Mouse (Mus musculus): Measurements from ENCODE around the gene Uqcc1.
"Not testable (repeated sequence)": the region's sequence is repeated elsewhere in the genome, so short reads cannot be mapped to it uniquely, and the experiment has no call there.

Gene Uqcc1

DNA sequence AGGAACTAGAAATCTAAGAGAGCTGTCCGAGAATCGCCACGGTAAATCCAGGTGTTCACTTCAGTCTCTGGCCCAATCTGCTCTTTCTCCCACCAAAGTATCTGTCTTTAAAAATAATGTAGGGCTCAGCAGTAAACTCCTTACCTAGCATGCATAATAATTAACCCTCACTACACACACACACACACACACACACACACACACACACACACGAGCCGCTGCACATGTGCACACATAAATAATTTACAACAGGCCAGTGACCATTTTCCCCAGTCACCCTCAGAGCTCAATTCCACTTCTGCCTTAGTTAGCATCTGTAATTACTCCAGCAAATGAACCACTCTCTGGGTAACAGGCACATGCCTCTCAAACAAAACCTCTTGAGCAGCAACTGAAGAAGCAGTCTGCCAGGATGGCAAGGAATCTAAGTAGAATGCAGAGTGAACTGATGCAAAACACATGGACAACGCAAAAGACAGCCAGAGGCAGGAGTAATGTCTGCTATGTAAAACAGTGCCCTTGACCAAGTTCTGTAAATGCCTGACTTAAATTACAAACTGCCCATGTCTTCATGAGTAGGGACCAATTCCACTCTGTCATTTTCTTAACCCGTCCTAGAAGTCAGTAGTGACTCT lies 1.3 kb downstream of the Uqcc1 start:
- DNase-seq: no peak

DNA sequence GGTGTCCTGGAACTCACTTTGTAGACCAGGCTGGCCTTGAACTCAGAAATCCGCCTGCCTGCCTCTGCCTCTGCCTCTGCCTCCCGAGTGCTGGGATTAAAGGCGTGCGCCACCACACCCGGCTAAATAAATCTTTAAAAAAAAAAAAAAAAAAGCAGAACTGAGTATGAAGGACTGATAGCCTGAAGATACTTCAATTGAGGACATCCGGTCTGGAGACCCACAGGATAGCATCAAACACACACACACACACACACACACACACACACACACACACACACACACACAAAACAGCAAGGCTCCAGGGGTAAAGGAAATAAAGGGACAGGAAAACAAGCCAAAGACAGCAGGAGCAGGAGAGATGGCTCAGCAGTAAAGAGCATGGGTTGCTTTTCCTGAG lies 4.9 kb downstream of the Uqcc1 start:
- not testable (repeated sequence) for DNase-seq

DNA sequence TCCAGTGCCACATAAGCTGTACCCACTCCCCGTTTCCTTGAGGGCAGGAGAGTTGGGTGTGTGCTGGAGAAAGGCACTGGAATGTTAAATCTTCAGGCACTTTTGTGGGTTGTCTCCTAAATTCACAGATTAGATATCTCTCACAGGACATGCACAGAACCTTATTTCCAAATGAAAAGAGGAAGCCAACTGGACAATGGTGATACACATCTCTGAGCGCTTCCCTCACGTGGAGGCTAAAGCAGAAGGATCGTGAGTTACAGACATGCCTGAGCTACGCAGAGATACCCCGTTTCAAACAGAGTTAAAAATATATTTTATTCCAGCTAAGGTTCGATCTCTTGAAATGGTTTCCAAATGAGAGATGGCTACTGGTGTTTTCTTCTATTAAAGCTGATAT lies 7.0 kb downstream of the Uqcc1 start:
- DNase-seq: no peak

DNA sequence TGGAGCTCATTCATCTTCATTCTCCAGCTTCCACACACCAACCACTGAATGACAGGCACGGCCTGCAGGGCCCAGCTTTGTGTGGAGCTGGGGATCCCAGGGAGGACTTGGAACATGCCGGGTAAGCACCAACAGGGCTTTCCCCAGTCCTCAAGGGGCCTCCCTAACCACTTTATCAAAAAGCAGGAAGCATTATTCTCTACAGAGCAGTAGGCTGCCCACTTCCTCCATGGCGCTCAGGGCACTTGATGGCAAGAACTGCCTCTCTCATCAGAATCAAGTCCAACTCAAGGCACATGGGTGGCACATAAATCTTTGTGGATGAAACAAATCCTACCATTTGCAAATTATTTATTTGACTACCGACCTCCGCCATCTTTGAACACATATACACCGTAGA lies 15.4 kb downstream of the Uqcc1 start:
- no peak for DNase-seq

DNA sequence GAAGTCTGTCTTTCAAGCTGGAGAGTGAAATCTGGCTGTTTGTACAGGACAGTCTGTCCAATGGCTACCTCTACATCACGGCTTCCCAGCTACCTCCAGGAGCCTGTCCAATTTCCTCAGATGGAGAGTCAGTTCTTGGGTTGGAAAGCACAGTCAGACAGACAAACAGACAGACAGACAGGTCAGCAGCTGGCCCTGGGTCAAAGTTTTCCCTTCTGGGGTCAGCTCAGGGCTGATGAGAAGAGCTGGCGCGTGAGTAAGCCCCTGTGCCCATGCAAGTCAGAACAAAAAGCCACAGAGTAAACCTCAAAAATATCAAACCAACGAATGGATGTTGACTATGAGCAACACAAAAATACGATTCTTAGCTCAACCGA lies 26.5 kb downstream of the Uqcc1 start:
- no peak for DNase-seq

DNA sequence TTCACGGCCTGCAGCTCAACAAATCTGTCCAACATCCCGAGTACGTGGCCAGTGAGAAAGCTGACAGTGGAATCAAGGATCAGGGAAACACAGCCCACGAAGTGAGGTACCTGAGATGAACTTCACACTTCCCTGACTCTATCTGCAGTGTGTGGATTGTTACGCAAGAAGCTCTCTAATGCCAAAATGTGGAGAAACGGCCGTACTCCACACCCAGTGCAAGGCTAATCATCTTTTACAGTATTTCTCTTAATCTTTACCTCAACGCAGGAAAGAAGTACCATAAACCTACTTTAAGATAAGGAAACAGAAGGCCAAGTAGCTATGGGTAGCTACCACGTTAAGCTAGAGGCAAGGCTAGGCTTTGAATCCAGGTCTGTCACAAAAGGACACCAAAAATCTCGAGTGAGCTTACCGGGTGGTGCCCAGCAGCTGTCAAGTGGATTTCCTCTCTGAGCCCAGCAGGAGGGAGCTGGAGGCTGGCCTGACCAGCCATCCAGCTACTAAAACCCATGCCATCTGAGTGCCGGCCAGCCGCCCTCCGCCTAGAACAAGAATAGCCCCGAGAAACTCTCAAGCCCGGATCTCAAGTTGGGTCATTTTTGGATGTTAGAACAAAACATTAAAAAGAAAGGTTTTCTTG lies 27.0 kb downstream of the Uqcc1 start:
- DNase-seq: no peak

DNA sequence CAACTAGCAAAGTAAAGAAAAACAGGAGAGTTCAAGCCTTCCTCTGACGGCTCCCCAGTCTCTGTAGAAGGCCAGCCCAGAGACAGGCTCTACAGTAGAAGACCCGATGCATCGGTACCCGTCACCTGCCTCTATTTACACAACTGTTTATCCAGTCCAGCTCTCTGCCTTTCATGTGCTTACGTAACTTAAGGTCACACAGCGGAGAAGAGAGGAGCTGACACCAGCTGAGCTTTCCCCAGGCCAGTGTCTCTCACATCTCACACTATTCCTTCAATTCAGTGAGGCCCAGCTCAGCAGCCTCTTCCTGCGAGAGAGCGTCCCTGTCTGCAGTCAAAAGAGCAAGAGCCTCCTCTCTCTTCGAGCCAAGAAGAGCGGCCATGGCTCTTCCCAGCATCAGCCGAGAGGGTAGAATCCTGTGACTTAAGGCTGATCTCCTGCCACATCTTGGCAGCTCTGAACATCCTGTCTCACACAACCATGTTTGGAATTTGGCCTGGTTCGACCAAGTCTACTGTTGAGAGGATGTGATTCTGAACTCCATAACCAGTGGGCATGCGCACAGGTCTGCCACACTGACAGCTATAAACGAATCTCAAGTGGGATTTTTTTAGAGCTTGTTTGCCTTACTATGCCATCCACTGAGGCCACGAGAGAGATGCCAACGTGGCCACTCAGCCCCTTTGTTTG lies 34.9 kb downstream of the Uqcc1 start:
- no peak for DNase-seq

DNA sequence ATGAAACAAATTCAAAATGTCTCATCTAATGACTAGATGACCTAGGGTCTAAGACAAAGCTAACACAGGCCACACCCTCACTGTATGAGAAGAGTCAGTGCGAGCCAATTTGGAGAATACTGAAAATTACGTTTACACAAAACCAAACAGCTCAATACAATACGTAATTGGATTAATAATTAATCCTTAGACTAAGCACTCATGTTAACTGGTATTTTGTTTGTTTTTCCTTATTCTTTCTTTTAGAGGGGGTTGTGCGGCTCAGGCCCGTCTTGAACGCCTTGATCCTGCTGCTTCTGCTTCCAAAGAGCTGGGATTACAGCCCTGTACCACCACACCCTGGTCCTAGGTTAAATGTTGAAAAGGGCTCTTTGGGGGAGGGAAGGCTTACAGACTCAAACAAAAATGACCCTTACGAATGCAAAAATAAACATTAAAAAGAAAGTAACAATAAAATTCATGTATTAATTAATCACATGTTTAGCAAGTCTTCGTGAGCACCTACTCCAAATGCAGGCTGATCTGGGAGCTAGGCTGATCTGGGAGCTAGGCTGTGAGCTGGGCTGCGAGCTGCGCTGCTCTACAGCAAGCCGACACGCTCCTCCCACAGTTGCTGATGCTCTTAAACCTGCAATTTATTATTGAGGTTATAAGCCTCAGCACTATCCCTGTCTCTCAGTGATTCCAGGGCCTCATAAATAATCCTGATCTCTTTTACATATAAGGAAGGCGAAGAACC lies 35.6 kb downstream of the Uqcc1 start:
- no peak for DNase-seq

DNA sequence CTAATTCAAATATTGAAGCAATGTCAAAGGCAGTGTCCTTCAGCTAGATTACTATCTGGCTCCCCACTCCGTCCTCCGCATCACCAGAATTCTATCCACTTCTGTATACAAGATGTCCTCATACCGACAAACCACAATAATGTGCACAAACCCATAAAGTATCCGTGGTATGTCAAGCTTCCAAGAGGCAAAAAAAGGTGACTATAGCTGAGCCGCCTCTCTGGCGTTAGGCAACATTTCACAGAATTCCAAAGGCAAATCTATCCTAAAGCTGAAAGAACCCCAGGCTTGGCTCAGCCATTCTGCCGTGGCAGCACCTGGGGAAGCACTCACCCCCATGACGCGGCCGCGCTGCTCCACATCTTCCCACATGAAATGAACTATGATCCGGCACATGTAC lies 43.3 kb downstream of the Uqcc1 start:
- DNase-seq: no peak

DNA sequence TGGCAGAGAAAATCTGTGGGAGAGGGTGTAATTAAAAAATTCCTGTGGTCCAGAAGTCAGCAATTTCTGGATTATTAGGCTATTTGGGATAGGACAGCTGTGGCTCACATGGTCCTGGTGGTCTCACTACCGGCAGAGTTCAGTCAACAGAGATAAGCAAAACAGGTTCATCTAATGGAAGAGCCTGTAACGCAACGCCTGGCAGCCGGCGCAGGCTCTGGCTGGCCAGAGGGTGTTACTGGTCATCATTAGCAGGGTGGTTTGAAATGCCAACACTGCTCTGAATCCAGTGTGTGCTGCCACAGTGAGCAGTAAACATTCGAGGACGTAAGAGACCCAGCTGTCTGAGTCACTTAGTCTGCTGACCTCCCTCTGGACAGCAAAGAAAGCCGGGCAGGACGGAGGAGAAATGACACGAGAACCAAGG lies 44.8 kb downstream of the Uqcc1 start:
- DNase-seq: no peak

DNA sequence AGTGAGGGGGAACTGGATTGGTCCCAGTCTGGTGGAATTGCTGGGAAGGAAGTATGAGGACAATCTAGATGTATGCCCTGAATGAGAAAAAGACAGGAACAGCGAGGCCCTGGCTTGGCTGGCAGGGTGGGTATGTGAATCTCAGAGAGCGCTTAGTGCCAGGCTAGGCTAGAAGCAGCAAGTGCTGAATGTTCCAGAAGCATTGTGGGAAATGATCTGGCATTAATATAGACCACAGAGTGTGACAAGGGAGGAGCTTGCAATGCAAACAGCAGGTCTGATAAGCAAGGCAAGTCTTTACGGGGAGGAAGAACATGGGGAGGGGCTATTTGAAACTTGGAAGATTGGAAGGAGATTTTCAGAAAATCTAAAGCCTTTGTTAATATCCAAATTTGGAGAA lies 48.0 kb downstream of the Uqcc1 start:
- no peak for DNase-seq

DNA sequence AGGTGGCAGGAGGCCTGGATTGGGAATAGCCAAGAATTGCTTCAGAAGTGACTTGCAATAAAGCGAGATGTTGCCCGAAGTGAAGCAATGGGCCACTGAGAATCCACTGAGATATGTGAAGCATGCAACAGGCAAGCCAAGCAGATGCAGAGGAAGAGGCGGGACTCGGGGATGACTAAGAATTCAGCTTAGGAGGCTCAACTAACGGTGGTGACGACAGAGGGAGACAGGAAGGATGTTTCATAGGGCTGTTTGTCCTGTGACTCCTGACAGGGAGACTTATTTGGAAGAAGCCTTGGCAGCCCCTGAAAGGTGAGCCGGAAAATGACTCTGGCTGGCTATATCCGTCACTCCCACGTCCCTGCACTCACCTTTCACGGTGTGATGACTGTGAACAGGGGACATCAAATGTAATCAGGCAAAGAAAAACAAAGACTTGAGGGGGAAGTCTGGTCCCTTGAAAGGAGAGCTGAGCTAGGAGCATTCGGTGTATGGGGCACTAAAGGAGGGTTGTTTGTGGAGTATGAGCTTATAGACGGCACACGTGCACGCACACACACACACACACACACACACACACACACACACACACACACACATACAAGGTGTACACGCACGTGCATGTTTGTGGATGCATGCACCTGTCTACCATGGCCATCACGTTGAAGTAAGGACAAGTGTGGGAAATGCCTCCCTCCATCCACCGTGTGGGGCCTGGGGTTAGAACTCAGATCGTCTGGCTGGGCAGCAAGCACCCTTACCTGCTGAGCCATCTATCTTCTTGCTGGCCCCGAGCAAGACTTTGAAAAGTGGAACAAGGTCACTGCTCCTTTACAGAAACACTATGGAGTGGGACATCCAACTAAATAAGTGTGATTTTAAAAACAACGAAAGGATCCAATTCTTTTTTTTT lies 50.9 kb downstream of the Uqcc1 start:
- DNase-seq: no peak

DNA sequence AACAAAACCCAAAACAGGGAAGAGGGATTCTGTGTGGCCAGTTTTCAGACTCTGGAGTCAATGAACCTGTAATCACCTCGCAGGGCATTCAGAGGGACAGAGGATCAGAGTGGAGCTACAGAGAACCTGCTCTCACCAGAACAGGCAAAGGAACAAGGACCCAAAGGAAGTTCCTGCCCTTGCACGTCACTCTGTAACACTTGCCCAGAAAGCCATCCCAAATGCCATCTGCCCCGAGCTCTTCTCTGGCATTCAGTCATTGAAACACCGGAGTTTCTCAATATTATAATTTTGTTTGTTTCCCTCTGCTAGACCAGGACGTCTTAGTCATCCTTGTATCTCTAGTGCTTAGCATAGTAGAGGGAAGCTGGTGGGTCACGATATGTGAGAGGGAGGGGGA lies 56.5 kb downstream of the Uqcc1 start:
- no peak for DNase-seq

DNA sequence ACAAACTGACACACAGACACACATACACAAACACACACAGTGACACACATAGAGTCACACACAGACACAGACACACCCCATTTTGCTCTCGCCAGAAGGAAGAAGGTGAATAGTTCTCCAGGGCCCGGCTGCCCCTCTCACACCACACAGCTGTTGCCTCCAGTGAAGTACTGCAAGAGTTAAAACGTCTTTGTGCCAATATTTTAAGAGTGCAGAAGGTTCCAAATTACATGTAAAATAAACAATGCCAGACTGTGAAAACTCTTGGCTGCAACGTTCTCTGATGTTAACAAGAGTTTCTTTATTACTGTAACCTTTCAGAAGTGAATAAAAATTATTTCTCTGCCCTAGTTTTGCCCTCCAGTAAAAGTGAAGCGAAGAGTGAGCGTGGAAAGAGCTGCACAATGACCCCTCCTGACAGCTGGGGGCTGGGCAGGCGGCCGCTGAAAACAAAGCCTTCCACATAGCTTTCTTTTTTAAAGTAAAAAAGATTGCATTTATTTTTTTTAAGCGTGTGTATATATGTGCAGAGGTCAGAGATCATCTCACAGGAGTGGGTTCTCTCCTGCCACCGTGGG lies 57.1 kb downstream of the Uqcc1 start:
- DNase-seq: no peak

DNA sequence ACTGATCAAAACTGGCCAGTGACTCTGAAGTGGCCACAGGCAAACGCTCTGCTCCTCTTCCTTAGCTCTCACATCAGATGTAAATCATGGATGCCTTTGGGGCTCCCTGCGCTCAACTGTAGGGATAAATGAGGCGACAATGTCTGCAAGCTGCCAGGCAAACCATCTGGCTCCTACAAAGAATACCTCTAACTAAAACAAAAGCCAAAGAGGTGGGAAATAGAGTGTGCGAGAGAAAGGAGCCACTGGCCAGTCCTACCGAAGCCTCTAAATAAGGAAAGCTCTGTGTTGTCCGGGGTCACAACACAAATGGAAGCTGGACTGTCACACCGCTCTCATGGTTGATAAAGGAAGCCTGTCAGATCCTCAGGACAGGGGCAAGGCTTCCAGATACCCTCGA lies 57.6 kb downstream of the Uqcc1 start:
- no peak for DNase-seq

DNA sequence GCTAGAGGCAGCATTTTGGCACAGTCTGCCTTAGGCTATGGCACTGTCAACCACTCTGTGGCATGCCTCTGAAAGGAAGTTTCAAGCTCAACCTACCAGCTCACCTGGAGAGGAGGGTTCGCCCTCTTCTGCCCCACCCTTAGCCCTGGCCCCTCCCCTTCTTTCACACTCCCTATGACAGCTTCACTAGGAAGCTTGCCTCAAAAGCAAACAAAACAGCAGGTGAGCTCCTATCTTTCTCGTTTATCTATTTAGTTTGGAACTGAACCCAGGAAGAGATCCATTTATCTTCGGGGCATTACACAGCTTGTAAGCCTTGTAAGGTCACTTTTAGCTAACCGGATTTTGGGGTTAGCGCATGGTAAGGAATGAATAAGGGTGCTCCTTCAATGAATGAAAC lies 60.3 kb downstream of the Uqcc1 start:
- no peak for DNase-seq

DNA sequence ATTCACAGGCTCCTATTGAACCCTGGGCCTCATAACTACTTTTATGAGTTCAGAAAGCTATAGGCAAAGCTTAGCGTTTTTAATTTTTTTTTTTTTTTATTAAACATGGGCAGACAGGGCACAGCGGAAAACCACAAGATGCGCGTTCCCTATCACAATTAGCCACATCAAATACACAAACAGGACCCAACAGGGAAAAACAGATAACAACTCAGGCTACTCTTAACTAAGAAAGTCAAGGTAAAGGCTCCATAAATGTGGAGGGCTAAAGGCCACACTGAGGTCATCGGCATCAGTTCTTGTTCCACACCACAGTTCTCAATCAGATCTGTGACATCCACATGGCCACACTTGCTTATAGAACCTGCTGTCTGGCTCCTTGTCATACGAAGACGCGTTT lies 61.8 kb downstream of the Uqcc1 start:
- no peak for DNase-seq

DNA sequence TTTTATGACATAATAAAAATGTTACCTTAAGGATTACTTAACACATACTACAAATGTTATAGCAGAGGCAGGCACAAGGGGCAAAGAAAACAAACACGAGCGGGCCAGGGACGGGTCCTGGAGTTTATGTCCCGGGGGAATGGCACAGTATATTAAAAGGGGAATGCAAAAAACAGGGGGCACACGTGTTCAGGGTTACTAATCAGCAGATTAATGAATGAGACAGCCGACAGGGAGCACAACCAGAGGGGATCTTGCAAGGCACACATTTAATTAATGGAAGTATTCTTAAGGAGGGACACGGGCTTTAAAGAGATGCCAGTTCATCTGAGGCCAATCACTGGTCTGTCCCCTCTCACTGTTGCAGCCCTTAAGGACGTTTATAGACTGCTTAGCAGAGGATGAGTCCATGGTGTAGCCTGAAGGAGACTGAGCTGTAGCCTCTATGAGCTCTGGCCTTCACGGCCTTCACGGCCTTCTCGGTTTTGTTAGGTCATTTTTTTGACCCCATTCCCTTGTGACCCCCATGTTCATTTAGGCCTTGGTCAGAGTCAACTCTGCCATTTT lies 66.7 kb downstream of the Uqcc1 start:
- DNase-seq: no peak

DNA sequence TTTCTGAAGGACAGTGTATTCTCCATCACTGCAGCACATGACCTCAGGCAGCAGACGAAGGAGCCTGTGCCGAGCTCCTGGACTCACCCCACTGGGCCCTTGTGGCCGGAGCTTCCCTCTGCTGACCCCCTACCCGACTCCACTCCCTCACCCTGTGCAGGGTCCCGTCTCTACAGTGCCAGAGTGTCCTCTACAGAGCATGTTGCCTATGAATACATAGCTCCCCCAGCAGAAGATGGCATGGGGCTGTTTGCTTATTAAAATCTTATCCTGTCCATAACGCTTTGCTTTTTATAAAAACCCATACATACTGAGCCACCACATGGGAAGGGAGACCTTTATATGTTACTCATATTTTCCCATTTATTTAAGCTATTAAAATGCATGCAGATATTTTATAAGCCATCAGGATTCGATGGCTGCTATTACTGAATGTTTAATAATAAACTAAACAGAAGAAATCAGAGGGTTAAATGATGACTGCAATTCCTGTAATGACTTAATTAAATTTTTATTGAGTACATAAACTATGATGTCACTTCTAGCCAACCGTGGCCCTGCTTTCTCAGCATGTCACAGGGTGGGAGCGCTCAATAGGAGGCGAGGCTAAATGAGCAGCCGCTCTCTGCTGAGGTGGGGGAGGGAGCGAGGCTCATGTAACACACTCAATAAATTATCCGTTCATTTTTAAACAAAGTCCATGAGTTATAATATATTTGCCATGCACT lies 67.4 kb downstream of the Uqcc1 start:
- no peak for DNase-seq

DNA sequence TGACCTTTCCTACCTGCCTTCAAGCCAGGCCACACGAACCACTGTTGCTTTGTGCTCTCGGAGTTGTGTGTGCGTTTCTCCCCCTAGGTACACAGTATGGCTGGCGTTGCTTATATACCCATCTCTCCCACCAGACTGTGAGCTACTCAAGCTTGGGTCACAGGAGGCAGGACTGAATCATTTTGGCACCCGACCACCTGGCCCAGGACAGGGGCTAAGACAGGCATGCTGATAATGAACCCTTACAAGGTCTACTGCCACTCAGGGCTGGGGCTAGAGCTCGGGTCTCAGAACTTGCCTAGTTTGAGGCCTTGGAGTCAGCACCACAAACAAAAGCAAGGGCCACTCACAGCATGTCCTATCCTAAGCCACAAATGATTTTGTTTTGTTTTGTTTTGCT lies 68.5 kb downstream of the Uqcc1 start:
- DNase-seq: no peak

DNA sequence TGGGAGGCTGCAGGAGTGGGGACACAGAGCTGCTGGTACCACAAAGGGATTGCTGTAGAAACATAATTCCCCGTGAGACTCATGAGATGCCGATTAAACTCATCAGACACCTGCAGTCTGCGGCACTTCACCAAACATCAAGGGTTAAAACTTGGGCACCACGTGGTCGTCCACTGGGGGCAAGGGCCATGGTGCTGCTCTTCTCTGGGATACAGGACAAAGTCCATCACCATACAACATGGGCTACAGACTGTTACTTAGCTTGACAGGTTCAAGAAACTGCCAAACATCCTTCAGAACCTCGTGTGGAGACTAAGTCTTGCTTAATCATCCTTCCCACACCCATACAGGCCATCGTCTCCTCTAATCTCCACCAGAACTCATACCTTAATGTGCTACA lies 70.0 kb downstream of the Uqcc1 start:
- no peak for DNase-seq

Measured in B cell, adult 2 months (primary cell).